Mouse (Mus musculus) megakaryocyte progenitor cell, adult 5-6 weeks (primary cell): ENCODE data around the gene Elovl5. TPM values are rescaled to one million over a fixed set of nuclear protein-coding genes. Genes with fewer than 3 reads are reported as not detected.

Experiments used
- ATAC-seq: replicated peaks from 2 replicates; pipeline ENCODE4 v1.8.0; 2016; ENCODE audit warnings: mild to moderate bottlenecking, moderate TSS enrichment, inconsistent platforms; ENCODE audit not compliant: poor library complexity
- total RNA-seq, 2 experiments: library from RNA; stranded (forward) in 1 of 2; stranded (reverse) in 1 of 2; fragments of 157-497, 149-512 nt in 1 of 2; fragments of 200-1000 nt in 1 of 2; gene quantifications; 2 replicates each; pipeline versions ENCODE4 v1.2.3 to v1.2.4; 2015 to 2017

Gene Elovl5
- total RNA-seq (2015) (97.0 and 107 TPM in 2 replicates), total RNA-seq (2017) (104 and 107 TPM in 2 replicates)

DNA sequence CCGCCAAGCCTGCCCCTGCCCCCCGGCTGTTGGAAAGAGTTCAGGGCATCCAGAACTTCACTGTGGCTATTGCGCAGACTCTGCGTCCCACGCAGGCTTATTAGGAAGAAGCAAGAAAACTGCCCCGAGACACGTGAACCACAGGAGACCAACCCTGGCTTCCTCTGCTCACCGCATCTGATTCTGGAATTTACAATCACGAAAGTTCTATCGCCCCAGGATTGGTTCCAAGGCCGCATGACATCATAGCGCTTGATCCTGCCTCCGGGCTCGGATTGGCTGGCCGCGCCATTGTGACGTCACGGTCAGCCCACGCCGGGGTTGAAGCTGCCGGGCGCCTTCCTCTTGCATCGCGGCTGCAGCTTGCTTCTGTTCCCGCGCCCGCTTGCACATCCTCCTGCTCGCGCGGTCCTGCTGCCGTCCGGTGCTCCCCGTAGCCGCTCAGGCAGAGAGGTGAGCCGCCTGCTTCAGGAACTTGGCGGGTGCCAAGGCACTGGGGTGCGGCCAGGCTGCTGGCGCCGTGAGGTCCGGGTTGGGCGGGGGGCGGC lies at the start of gene Elovl5:
Gene Elovl5, plus strand, starts transcription at position 291 of the 548 bp plus-strand sequence.
- peak; percentile 85 for ATAC-seq

DNA sequence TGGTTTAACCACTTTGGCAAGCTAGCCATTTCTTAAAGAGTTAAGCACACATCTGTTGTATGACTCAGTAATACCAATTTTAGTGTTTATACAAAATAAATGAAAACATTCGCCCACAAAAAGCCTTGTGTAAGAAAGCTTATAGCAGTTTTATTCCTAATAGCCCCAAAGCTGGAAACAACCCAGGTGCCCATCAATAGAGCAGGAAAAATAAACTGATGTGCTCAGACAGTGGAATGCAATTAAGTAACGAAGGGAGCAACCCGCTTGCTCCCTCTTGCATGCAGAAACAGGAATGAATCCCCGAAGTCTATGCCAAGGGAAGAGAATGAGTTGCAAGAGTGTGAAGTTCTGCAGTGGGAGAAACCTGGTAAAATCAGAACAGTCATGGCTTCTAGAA lies 25.7 kb upstream of the Elovl5 start:
- no peak for ATAC-seq

DNA sequence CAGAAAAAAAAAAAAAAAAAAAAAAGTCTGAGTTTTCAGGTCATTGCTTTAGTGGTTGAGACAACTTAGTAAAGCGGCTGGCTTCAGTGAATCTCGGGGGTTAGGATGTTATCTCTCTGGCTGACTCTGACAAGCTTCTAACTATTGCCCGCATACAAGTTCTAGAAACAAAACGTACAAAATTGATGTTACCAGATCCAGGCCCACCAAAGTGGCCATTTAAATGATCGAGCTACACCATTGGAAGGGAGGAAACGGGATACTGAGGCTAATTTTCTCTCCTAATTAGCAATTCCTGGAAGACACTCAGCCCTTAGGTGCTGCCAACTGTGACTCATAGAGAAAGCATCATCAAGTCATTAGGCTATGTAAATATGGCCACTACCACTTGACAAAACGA lies 18.6 kb upstream of the Elovl5 start:
- ATAC-seq: no peak

DNA sequence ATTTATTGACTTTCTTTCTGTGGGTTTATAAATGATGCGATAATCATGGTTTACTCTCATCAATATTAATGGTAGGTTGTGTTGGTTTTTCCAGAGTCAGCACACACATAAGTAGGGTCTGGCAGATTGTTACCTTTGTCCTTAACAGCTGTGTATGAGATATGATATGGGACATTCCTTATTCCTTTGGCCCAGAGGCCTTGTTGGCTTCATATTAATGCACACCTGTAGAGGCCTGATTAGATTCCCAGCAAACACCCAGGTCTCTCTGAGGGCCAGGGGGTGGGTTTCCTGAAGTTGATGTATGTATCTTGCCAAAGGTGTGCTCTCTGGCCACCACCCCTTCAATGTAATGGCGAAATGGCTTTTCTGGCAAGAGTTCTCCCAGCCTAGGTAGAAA lies 13.0 kb upstream of the Elovl5 start:
- ATAC-seq: no peak

DNA sequence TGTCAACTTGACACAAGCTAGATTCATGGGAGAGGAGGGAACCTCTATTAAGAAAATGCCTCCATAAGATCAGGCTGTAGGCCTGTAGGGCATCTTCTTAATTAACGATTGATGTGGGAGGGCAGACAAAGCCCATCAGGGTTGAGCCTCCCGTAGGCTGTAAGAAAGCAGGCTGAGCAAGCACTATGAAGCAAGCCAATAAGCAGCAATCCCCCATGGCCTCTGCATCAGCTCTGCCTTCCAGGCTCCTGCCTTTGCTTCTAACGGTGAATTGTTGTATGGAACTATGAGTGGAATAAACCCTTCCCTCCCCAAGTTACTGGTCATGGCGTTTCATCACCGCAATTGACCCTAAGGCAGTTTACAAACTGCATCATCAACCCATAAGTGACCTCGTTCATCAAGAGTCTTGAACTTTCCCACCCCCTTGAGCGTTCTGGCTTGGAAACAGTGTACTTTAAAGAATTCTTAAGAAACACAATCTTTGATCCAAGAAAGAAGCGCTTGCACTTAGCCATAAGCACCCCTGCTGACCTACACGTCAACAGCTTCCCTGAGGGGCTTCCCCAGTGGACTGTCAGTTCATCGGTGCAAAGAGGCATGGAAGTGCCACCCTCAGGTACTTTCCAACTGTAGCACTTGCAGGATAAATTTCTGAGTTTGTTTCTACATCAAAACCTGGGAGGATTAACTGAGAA lies 7.4 kb upstream of the Elovl5 start:
- ATAC-seq: no peak

DNA sequence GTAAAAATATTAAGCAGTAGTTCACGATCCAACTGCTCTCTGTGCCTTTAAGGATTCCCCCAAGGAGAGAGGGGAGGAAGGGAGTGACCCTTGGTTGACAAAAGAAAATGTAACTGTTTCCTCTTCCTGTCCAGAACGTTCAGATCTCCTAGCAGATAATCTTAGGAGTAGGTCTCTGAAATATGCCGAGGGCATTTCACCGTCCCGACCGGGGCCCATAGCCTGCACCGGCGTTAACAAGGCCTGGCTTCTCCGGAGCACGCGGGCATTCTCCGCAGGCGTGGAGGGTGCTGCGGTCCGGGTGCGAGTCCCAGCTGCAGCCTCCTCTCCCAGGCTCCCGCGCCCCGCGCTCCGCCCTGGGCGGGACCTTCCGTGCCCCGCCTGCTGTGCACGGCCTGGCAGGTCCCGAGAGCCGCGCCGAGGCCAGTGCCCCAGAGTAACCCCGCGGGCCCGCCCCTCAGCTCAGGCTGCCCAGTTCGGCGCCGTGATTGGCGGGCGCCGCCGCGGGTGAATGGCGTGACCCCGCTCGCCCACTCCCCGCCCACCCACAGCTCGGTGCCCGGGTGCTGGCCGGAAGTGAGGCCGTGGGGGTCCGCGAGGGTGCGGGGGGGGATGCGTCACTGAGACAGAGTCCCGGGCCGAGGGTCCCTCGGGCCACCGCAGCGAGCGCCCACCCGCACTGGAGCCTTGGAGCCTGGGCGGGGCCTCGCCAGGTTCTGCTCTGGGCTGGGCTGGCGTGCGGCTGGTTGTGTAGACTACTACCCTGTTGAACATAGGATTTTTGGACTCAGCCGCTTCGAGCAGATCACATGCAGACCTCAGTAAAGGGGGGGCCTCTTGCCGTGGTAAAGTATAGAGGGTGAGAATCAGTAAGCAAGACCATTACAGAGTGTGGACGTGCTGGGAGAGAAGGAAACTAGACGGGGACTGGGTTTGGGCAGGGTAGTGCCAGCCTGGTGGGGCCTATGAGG lies 6.6 kb upstream of the Elovl5 start:
- peak; percentile 91 for ATAC-seq

DNA sequence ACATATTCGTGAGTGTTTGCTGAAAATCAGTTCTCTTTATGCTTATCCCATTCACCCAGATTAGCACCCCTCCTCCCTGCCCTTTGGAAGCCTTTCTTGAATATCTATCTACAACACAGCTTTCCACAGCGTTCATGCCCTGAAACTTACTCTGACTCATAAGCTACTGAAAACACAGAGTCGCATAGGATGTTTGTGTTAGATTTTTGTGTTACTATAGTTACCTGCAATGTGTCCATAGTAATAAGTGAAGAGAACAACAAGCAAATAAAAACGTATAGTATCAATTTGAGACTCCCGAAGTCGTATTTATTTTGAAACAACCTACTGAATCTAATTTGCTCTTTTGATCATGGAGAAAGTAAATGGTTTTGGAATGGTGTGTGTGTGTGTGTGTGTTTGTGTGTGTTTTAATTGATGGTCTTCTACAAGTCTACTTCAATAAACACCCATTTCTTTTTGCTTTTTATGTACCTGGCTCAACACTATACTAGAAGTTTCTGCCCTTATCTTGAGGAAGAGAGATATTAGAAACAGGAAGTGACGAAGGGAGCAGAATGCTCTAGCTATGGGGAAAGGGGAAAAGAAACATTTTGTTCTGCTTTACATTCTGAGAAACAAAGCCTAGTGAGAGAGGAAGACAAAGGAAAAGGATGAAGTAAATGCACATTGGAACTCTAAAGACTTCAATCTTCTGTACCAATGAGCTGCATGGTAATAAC lies 5.5 kb upstream of the Elovl5 start:
- ATAC-seq: peak; percentile 30

DNA sequence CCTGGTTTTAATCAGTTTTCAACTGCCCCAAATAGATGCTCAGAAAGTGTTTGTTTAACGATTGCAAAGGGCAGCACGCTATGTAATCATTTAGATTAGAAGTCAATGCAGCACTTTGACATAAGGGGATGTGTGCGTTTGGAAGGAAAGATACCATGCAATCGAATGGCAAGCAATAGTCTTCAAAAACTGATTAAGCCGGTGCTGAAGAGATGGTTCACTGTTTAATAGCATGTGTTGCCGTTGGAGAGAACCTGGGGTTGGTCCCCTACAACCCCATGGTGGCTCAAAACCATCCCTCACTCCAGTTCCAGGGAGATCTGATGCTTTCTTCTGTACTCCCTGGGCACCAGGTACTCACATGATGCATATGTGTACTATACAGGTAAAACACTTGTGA lies 4.9 kb upstream of the Elovl5 start:
- no peak for ATAC-seq

DNA sequence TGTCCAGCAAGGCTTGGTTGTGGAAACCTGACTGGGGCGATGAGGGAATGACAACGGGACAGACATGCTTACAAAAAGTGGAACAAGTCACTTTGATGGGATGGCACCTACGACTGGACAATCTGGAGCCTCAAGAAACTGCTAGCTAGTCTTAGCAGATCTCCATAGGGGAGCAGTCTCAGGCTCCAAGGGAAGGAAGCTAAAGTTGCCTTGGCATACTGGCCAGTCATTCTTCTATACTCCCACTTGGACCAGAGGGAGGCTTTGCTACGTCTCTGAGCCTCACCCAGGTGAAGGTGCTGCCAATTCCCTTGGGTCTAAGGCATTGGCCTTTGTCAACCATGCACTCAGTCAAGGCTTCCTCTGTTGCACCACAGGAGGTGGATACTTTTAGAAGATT lies 2.5 kb upstream of the Elovl5 start:
- no peak for ATAC-seq

DNA sequence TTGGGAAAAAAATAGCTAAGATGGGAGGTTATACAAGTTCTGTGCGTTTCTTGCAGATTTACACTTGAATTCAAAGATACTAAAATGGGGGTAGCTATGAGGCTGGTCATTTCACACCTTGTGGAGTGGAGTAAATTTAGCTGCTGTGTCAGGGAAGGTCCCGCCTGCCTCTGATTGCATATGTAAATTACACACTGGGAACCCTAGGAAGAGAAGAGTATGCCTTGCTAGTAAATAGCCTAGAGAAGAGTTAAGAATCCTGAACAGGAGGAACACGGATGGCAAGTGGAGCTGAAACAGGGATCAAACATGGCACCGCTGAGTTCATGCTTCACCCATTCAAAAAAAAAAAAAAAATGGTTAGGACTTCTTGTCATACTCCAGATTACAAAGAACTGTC lies 1.4 kb upstream of the Elovl5 start:
- ATAC-seq: no peak

DNA sequence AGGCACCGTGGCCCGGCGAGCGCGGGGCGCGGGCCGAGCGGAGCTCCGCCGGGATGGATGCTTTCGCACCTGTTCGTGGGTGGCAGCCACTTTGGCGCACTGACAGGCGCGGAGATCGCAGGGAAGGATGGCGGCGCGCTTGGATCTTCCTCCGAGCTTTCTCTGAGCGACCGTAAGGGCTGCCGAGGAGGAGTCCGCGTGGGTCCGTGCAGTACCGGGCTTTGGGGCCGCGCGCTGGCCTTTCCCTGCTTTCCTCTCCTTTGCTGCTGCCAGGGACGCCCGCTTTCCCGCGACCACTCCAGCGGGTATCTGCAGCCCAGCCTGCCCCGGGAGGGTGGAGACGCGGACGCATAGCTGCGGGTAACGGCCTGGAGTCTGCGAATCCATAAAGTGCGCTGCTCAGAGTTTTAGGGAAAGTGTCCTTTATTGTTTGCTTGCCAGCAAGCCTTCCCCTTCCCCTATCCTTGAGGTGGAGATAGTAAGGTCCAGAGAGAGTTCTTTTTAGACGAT lies 513 bp downstream of the Elovl5 start:
- ATAC-seq: peak; percentile 1; the same call in 1 of the 2 replicates

DNA sequence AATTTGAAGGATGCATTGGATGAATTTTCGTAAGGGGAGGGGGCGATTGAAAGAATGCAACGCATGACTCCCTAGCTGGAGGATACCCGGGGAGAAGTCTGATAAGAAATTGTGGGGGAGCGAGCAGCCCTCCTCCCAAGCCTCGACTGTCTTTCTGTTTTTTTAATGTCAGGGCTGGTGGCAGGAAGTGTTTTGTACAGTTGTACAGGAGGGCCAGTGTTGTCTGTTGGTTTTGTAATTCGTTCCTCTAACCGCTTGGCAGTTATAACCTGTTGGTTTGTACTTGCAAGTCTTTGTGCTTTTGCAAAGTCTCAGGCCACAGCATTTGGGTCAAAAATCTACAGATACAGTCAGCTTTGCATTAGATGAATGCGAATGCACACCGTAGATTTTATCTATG lies 1.0 kb downstream of the Elovl5 start:
- peak; percentile 22 for ATAC-seq

DNA sequence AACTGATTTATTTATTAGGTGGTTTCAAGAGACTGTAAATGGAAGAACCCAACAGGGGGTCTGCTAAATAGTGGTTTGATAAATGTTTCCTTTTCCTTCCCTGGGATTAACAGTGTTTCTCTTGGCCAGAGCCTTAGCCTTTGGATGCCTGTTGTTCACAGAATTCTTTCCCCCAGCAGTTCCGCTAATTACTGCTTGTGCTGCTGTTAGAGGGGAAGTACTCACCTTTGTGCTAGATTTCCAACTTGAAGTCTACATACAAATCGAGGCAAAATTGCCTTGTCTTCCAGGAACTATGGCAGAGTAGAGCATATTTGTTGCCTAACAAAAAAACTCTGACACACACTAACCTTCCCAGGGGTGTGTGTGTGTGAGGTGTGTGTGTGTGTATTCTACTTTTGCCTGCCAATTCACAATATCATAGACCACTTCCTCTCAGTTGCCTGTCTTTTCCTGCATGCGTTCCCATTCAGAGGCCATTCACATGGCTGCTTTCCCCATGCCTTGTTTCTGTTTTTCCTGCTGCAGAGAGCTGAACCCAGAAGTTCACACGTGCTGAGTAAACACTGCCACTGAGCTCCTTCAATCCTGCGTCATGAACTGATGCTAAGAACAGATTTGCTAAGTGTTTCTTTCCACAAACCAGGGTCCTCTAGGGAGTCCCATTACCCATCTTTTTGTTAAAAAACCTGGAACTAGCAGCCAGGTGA lies 2.0 kb downstream of the Elovl5 start:
- no peak for ATAC-seq

DNA sequence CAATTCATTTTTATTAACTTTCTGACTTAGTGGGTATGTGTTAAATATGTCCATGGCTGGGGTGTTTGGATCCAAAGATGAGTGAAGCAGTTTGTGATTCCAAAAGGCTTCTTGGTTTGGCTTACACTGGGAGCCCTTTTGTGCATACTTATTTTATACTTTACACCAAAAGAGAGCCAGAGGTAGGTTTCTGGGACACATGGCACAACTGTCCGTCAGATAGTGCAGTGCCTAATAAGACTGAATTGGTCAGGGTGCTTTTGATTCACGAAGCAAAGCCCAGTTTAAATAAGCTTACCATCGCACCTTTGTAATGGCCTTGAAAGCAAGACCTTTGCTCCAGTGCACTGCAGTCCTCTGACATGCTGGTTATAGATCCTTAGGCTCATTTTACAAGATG lies 3.3 kb downstream of the Elovl5 start:
- no peak for ATAC-seq

DNA sequence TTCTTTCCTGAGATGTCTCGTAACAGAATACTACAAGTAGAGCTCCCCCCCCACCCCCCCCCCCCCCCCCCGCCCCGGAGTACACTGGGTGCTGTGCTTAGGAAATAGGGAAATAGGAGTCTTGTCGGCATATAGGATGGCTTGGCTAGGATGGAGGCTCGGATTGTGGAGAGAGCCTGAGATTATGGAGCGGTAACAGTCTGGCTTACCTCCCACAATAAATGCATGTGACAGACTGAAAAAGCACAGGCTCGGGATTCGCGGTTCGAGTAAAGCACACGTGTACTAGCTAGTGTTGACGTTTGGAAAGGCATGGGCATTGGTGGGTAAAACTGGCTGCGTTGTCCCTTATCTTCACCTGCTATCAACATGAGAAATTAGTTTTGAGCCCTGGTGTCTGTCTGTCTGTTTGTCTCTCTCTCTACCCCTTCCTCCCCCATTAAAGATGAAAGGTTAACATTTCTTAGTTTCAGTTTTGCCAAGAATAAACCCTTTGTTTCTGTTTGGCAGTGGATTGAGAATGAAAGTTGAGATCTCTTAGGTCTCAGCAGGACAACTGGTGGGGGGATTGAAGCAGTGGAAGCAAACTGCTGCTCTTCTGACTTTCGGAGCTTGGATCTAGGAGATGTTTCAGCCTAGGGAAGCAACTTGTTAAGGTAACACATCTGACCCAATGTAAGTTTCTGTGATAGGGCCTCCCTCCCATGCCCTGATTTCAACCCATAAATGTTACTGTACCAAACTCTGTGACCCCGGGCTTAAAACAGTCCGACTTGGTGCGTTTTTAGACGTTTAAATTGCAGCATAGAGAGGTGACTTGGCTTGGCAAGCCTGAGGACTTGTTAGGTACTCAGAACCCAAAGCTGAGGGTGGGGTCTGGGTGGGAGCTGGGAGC lies 4.4 kb downstream of the Elovl5 start:
- no peak for ATAC-seq

DNA sequence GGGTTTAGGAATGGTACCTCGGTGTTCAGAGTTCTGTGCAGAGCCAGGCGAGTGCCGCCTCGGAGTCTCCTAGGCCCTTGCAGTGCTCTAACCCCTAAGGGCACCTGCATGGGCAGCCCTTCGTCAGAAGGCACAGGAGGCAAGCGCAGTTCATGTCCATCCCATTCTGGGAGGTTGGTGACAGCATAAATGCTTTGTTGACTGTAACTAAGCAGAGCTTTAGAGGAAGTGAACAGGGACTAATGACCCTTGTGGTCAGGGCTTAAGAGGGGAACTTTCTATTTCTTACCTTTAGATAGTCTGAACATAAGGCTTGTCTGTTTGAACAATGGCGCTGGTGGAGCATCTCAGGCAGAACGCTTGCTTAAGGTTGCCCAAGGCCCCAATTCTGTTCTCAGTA lies 6.6 kb downstream of the Elovl5 start:
- ATAC-seq: peak; percentile 32

DNA sequence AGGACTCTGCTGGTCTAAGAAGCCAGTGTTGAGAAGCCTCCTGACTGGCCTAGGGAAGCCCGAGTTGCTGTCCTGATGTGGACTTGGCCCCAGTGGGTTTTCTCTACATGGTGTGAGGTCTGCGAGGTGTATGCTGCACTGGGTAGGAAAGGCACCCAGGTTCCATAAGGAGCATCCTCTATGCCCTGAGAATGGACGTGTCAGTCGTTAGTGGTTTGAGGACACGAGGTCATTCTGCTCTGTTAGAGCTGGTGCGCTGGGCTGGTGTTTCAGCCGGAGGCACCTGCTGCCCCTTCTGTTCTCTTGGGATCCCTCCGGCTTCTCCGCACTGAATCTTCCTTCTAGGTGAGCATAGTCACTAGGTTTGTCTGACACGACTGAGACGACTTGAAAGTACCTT lies 7.0 kb downstream of the Elovl5 start:
- no peak for ATAC-seq

DNA sequence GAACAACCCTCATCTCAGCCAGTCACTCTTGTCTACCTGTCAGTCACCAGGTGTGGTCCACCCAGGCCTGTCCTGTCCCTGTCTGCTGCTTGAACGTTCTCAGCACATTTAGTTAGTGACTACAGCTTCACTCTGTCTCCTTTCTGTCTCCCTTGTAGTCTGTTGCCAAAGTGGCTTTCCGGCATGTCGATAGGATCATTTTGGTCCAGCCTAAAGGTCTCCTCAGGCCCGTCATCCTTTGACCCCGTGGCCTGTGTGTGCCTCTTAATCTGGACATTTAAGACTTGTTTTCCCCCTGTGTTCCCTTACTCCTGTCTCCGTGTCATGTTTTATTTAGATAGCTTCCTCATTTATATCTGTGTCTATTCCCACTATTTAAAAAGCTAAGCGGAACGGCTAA lies 9.0 kb downstream of the Elovl5 start:
- ATAC-seq: no peak

DNA sequence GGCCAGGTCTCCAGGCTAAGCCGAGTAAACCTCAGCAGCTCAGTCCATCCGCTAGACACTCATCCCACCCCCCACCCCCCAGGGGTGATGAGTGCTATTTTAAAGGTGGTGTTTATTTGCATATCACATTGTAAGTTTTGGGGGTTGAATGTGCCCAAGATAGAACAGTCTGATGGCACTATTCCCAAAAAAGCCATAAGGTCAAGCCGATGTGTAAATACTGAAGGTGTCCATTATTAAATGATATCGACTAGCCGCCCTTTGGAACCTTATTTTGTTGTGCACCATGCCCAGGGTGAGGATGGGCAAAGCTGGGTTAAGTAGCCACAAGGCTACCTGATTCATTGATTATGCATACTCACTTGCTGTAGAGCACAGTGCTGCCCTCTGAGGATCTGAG lies 9.7 kb downstream of the Elovl5 start:
- no peak for ATAC-seq
